27 mouse cellular contexts compared by ENCODE assay signal in the genomic region with DNA sequence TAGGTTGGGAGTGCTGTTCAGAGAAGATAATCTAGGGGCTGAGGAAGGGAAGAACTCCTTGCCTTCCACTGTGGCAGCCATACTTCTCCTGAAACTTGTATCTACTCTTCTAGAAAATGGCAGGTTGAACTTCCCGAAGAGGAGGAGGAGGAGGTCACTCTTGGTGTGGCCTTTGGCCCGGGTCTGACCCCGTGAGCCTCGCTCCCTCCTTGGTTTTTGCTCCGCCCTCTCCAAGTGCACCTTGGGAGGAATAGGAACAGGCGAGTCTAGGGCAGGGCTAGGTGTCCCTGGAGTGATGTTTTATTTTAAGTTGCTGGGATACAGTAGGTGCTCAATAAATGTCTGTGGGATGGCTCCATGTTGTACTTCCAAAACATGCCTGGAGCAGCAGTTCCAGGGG. TPM values are rescaled to one million over a fixed set of nuclear protein-coding genes. Genes with fewer than 3 reads are reported as not detected.
"Had no signal": no experiment of that assay in that cellular context is flagged by ENCODE, and none has a peak within 500 bp of the region (broad histone marks: within the 10 kb centered on the region; RNA-seq: fewer than 3 reads in every experiment).

No protein-coding gene starts in this region.

- H3K4me2 ChIP-seq: kidney, embryonic 15.5 days; limb, embryonic 13.5 days; liver, embryonic 12.5 days; liver, embryonic 15.5 days; lung, embryonic 15.5 days; midbrain, embryonic 12.5 days had no signal

- ATAC-seq: liver, embryonic 12.5 days; midbrain, embryonic 16.5 days had no signal

- H3K4me3 ChIP-seq: kidney, embryonic 15.5 days; limb, embryonic 10.5 days; limb, embryonic 13.5 days; liver, embryonic 12.5 days; liver, embryonic 15.5 days; lung, embryonic 15.5 days; midbrain, embryonic 12.5 days; myocyte had no signal

- H3K9ac ChIP-seq: kidney, embryonic 15.5 days; limb, embryonic 13.5 days; liver, embryonic 12.5 days; liver, embryonic 15.5 days; lung, embryonic 15.5 days had no signal

- H3K36me3 ChIP-seq: kidney, embryonic 15.5 days; limb, embryonic 10.5 days; limb, embryonic 13.5 days; liver, embryonic 12.5 days; liver, embryonic 15.5 days; lung, embryonic 15.5 days had no signal

- DNase-seq: kidney, adult 8-10 months; kidney, postnatal 14 days; kidney, postnatal 4 days; liver; lung, adult 18-20 months; lung, postnatal 10 days; lung, postnatal 36 days; right cerebral cortex, adult 18-20 months; right cerebral cortex, postnatal 14 days; right cerebral cortex, postnatal 4 days; thymus, adult 2 months; thymus, postnatal 14 days; thymus, postnatal 4 days had no signal

- H3K27me3 ChIP-seq: midbrain, embryonic 12.5 days had no signal

- H3K27ac ChIP-seq: kidney, embryonic 15.5 days; limb, embryonic 10.5 days; limb, embryonic 13.5 days; liver, embryonic 12.5 days; liver, embryonic 15.5 days; lung, embryonic 15.5 days; midbrain, embryonic 12.5 days; stomach, postnatal 0 days had no signal

- H3K9me3 ChIP-seq: kidney, embryonic 15.5 days; limb, embryonic 10.5 days; limb, embryonic 13.5 days; liver, embryonic 12.5 days; liver, embryonic 15.5 days; lung, embryonic 15.5 days; midbrain, embryonic 12.5 days had no signal

- H3K4me1 ChIP-seq: liver, embryonic 15.5 days had no signal

RNA-seq across cellular contexts. Expression of gene Slc22a12, which starts 27.9 kb away (rescaled TPM):
- total RNA-seq: left cerebral cortex, adult 18-20 months; megakaryocyte-erythroid progenitor cell, adult 5-6 weeks; monocyte, adult 5-6 weeks had no signal
- polyA plus RNA-seq: limb, embryonic 10.5 days; limb, embryonic 13.5 days; liver, embryonic 12.5 days; liver, embryonic 15.5 days; midbrain, embryonic 12.5 days; myocyte; stomach, embryonic 14.5 days; stomach, postnatal 0 days had no signal
